Mouse (Mus musculus): ENCODE data around the gene Dglucy.

GRCm38 (mm10) chr12:100762663-100763425 is 16.0 kb upstream of the Dglucy start:
- TF ChIP-seq CTCF (IDR thresholded peaks at IDR 0.05; ENCODE audit: borderline replicate concordance, insufficient read depth, low read length) (no peak), POLR2A (IDR thresholded peaks at IDR 0.05; ENCODE audit: low read depth, low read length) (no peak)
